Mouse (Mus musculus) spleen, embryonic (tissue): ENCODE measurements around the gene Npepps.
"Not testable (repeated sequence)": the region's sequence is repeated elsewhere in the genome, so short reads cannot be mapped to it uniquely, and the experiment has no call there.

ENCODE experiments used
- CTCF ChIA-PET: fragments of 350-600 bp; sonication (Branson Sonifier 250); formaldehyde crosslinking; loops from one replicate; lab custom pipeline; 2022; lab: Charles Lee

The Npepps gene

GRCm38 (mm10) chr11:97299939-97300338 lies 19.5 kb upstream of the Npepps start:
- CTCF ChIA-PET = no interaction called here

- CTCF ChIA-PET = no interaction called here
Observed at GRCm38 (mm10) chr11:97296542-97296941, 16.1 kb upstream of the Npepps start.

DNA sequence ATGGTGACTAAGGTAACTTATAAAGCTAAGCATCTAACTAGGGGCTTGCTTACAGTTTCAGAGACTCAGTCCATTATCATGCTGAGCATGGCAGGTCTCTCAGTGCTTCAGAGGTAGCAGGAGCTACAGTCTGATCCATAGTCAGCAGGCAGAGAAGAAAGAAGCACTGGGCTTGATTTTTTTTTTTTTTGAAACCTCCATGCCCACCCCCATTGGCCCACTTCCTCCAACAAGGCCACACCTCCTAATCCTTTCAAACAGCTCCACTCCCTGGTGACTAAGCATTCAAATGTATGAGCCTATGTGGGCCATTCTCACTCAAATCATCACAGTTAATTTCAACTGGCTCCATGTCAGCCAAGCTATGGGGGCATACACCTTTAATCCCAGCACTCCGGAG lies 12.3 kb upstream of the Npepps start:
- CTCF ChIA-PET = interaction anchor here (0.6 to 0.7 kb wide), 2 partner anchors 449 to 1365 kb away, joined by 3 to 5 read pairs; no protein-coding TSS in a partner anchor

GRCm38 (mm10) chr11:97289276-97290230 lies 9.1 kb upstream of the Npepps start:
- CTCF ChIA-PET = no interaction called here

DNA sequence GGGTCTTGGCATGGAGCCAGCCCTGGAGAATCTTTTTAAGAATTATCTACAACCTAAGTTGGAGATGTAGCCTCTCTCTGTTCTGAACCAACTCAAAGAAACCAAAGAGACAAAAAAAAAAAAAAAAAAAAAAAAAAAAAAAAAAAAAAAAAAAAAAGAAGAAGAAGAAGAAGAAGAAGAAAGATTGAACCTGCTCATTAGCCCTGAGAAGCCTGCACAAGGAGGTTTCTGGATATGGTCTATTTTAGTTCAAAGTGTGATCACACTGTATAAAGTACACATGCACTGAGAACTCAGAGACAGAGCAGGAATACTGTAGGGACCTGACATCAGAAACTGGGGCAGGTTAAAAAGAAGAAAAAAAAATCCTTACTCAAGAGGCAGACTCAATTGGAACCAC lies 7.2 kb upstream of the Npepps start:
- CTCF ChIA-PET = no interaction called here

DNA sequence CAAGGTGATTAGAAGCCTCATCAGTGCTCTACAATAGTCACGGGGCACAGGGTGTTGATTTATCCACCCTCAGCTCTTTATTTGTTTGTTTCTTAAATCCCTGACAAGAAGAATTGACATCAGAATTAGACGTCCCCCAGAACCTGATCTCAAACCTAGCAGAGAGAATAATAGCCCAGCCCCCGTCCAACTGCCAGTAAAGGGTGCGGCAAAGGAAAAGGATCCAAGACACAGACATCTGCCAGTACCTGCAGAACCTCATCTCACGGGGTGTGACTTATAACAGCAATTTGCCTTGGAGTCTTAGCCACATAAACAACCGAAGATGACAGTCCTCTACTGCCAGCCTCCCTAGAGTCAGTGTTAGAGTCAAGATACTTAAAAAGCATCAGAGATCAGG lies 6.5 kb upstream of the Npepps start:
- CTCF ChIA-PET = no interaction called here

- CTCF ChIA-PET = interaction anchor here (0.9 kb wide), 1 partner anchor 25 kb away, joined by 7 read pairs; no protein-coding TSS in a partner anchor
Observed at GRCm38 (mm10) chr11:97285852-97286775, 5.7 kb upstream of the Npepps start.

GRCm38 (mm10) chr11:97284854-97285253 lies 4.4 kb upstream of the Npepps start:
- CTCF ChIA-PET = no interaction called here

DNA sequence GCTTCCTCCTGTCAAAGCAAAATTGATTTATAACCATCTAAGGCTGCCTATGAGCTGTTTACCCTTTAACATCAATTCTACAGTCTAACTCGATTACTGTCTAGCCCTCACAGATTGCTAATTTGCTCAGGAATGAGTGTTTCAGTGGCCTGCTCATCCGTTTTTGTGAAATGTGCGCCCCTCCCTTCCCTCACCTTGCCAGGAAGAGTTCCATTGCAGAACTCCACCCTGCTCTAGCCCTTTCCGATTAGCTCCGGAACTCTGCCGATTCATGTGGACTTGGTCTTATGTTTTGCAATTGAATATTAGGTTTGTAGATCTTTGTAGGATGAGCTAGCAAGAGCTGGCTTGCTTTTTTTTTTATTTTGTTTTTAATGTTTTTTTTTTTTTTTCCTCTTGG lies 1.7 kb upstream of the Npepps start:
- CTCF ChIA-PET = no interaction called here

GRCm38 (mm10) chr11:97279405-97280215 lies 828 bp downstream of the Npepps start:
- CTCF ChIA-PET = interaction anchor here (1.0 kb wide), 1 partner anchor 31 kb away, joined by 9 read pairs; no protein-coding TSS in a partner anchor

- CTCF ChIA-PET = interaction anchor here (1.0 kb wide), 1 partner anchor 32 kb away, joined by 9 read pairs; no protein-coding TSS in a partner anchor
Observed at GRCm38 (mm10) chr11:97279040-97279404, 1.4 kb downstream of the Npepps start.

GRCm38 (mm10) chr11:97278456-97278855 lies 2.0 kb downstream of the Npepps start:
- CTCF ChIA-PET = interaction anchor here (0.6 kb wide), 2 partner anchors 250 to 418 kb away, joined by 4 read pairs; no protein-coding TSS in a partner anchor

GRCm38 (mm10) chr11:97277166-97277565 lies 3.3 kb downstream of the Npepps start:
- CTCF ChIA-PET = interaction anchor here (0.7 kb wide), 2 partner anchors 48 to 365 kb away, joined by 3 to 5 read pairs; no protein-coding TSS in a partner anchor

- CTCF ChIA-PET = interaction anchor here (0.7 kb wide), 1 partner anchor 15 kb away, joined by 4 read pairs; no protein-coding TSS in a partner anchor
Observed at GRCm38 (mm10) chr11:97276019-97276418, 4.4 kb downstream of the Npepps start.

DNA sequence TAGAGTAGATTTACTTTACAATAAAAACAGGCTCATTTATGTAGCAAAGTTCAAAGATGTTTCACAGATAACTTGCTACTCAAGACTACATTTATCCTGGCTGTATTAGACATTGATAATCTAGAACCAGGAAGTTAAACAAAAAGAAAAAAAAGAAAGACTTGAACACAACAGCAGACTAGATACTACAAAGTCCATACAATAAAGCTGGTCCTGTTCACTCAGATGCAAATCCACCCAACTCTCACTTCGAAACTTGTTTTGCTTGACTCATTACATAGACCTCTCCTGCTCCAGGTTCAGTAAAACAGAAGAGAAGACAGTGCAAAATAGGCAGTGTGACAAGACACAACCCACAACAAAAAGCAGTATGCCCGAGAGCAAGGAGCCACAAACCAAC lies 5.1 kb downstream of the Npepps start:
- CTCF ChIA-PET = no interaction called here

- CTCF ChIA-PET = not testable (repeated sequence)
Observed at GRCm38 (mm10) chr11:97274947-97275346, 5.5 kb downstream of the Npepps start.

- CTCF ChIA-PET = interaction anchor here (0.9 kb wide), 1 partner anchor 210 kb away, joined by 3 read pairs; no protein-coding TSS in a partner anchor
Observed at GRCm38 (mm10) chr11:97273613-97274012, 6.8 kb downstream of the Npepps start.

GRCm38 (mm10) chr11:97272835-97273234 lies 7.6 kb downstream of the Npepps start:
- CTCF ChIA-PET = no interaction called here

- CTCF ChIA-PET = not testable (repeated sequence)
Observed at GRCm38 (mm10) chr11:97270004-97270403, 10.4 kb downstream of the Npepps start.

DNA sequence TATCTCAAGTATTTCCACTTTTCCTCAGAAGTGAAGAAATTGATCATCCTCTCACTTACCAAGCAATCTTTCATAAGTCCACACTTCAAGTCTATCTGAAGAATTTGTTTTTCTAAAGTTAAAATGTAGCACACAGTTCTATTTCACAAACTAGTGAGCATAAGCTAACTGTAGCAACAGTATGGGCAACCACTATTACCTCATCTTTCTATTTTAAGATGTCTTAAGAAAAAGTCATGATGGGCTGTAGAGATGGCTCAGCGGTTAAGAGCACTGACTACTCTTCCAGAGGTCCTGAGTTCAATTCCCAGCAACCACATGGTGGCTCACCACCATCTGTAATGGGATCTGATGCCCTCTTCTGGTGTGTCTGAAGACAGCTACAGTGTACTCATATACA lies 13.9 kb downstream of the Npepps start:
- CTCF ChIA-PET = interaction anchor here (0.7 kb wide), 1 partner anchor 1076 kb away, joined by 3 read pairs; no protein-coding TSS in a partner anchor

GRCm38 (mm10) chr11:97249649-97250048 lies 30.8 kb downstream of the Npepps start:
- CTCF ChIA-PET = not testable (repeated sequence)
